Comparison of ENCODE assay signal across 8 mouse cellular contexts in the genomic region with DNA sequence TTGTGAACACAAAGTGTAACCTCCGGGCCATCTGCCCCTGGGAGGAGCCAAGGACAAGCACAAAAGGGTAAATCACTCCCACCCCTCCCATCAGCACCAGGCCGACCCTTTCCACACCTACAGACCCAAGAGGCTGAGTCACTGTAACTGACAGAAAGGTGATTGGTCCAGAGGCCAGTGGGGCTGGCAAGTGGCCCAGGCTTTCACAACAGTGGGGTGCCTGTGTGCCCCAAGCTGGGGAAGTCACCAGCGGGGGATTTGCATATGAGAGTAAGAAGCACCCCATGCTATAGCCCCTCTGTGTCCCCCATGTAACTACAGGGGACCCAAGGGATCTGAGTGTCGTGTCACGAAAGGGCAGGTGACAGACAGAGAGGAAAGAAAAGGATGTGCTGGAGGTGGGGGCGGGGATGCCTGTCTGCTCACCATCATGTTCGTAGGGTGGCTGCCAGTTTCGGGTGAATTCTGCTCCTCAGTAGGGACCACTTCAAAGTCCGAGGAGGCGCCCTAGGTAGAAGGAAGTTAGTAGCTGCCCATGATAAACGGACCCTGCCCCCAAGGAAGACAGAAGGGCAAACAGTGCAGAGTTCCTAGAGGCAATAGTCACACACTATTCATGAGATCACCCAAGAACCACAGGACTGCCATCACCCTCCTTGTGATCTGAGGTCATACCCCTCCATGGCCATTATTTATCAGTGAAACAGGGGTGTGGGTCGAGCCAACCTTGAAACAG. TPM values are rescaled to one million over a fixed set of nuclear protein-coding genes. Genes with fewer than 3 reads are reported as not detected.
DNase-seq lines count a peak whose midpoint lies in the region; TF ChIP-seq lines count a peak whose summit lies in the region.

No protein-coding gene starts in this region.

- no peak for DNase-seq in heart, embryonic 10.5 days (ENCODE audit: low spot score)
- no peak for DNase-seq in heart, adult 2 months
- DNase-seq in 416B (ENCODE audit: low read depth): peak; percentile 92
- DNase-seq in adrenal gland, adult 2 months: peak; percentile 86
- DNase-seq in lung, adult 2 months: peak; percentile 58
- no peak for DNase-seq in layer of hippocampus, adult 9-10 months (ENCODE audit: low spot score)
- no peak for DNase-seq in right cerebral cortex, adult 2 months (ENCODE audit: low spot score in 2 of 2)
- DNase-seq in c-Kit-positive CD71-positive TER-119-positive erythroid progenitor cells, embryonic 14.5 days (ENCODE audit: low spot score): no peak

- 25% methylated on average over 12 of the region's 12 CpGs for WGBS in heart, embryonic 10.5 days
- 54% methylated on average over 12 of the region's 12 CpGs for WGBS in heart, adult 2 months
- WGBS in lung, adult 2 months: 42% methylated on average over 12 of the region's 12 CpGs

- no peak overlapping the region for H3K4me3 ChIP-seq in heart, embryonic 10.5 days
- H3K4me3 ChIP-seq in heart, adult 2 months: no peak overlapping the region
- no peak overlapping the region for H3K4me3 ChIP-seq in lung, adult 2 months (replicated peaks; ENCODE audit: extremely low read depth, low read depth, low read length)

- no peaks in the 10 kb centered on the region for H3K9me3 ChIP-seq in heart, embryonic 10.5 days

- no peak for TF ChIP-seq CTCF in heart, adult 2 months (IDR thresholded peaks at IDR 0.05)
- TF ChIP-seq CTCF in lung, adult 2 months (IDR thresholded peaks at IDR 0.05; ENCODE audit: insufficient read depth, low read length): no peak

- H3K36me3 ChIP-seq in heart, embryonic 10.5 days: peaks cover 73% of the 10 kb centered on the region
- no peaks in the 10 kb centered on the region for H3K36me3 ChIP-seq in heart, adult 2 months (ENCODE audit: control insufficient read depth, insufficient read depth, low read length)

- no peak for TF ChIP-seq EP300 in heart, adult 2 months (IDR thresholded peaks at IDR 0.05; ENCODE audit: insufficient read depth, low read depth, low read length)

- intact Hi-C loops in heart, adult 2 months (cut with DNase I): no loop called here

- peak overlapping the region; percentile 56; the same call in 1 of the 2 replicates for H3K27ac ChIP-seq in heart, embryonic 10.5 days
- H3K27ac ChIP-seq in heart, adult 2 months: no peak overlapping the region

- peaks cover 48% of the 10 kb centered on the region for H3K4me1 ChIP-seq in heart, embryonic 10.5 days
- peaks cover 3% of the 10 kb centered on the region for H3K4me1 ChIP-seq in heart, adult 2 months (ENCODE audit: control insufficient read depth, insufficient read depth, low read length)
- H3K4me1 ChIP-seq in lung, adult 2 months (ENCODE audit: control insufficient read depth, insufficient read depth, low read length): peaks cover 2% of the 10 kb centered on the region; the same call in 1 of the 2 replicates

- TF ChIP-seq POLR2A in heart, adult 2 months (IDR thresholded peaks at IDR 0.05; ENCODE audit: insufficient read depth, low read depth, low read length): no peak
- no peak for TF ChIP-seq POLR2A in lung, adult 2 months (IDR thresholded peaks at IDR 0.05; ENCODE audit: borderline replicate concordance, extremely low read depth, low read depth, low read length)

- no peaks in the 10 kb centered on the region for H3K79me2 ChIP-seq in heart, adult 2 months (replicated peaks; ENCODE audit: control insufficient read depth, insufficient read depth, low read length)

- H3K27me3 ChIP-seq in heart, embryonic 10.5 days (ENCODE audit: insufficient read depth, poor library complexity, severe bottlenecking): no peaks in the 10 kb centered on the region
- H3K27me3 ChIP-seq in heart, adult 2 months (ENCODE audit: control insufficient read depth, insufficient read depth, low read length): no peaks in the 10 kb centered on the region

- no peak overlapping the region for H3K9ac ChIP-seq in heart, adult 2 months (ENCODE audit: low read depth, low read length)

RNA-seq across cellular contexts. Expression of a gene that starts 26.5 kb away (rescaled TPM):
- polyA plus RNA-seq in heart, embryonic 10.5 days (2016; fragmentation: Nextera tagmentation; extraction: Ambion mirVana): 22.7 and 23.7 TPM in 2 replicates
- 10 to 100 TPM; 25.9 to 34.4 TPM for total RNA-seq in heart, adult 2 months (2021)
- polyA plus RNA-seq in heart, adult 2 months (2012; rRNA removed): 26.6 and 31.9 TPM in 2 replicates
- total RNA-seq in adrenal gland, adult 2 months (2021): 10 to 100 TPM; 82.2 to 88.8 TPM
- 59.0 and 63.6 TPM in 2 replicates for polyA plus RNA-seq in adrenal gland, adult 2 months (2012; rRNA removed)
- 43.9 and 47.2 TPM in 2 replicates for polyA plus RNA-seq in lung, adult 2 months (2012; rRNA removed)

RNA-seq across cellular contexts. Expression of a gene that starts 34.0 kb away (rescaled TPM):
- 1,153 and 1,643 TPM in 2 replicates for polyA plus RNA-seq in heart, embryonic 10.5 days (2016; fragmentation: Nextera tagmentation; extraction: Ambion mirVana)
- total RNA-seq in heart, adult 2 months (2021): 100 to 1,000 TPM; 219 to 246 TPM
- 362 and 401 TPM in 2 replicates for polyA plus RNA-seq in heart, adult 2 months (2012; rRNA removed)
- 100 to 1,000 TPM; 580 to 729 TPM for total RNA-seq in adrenal gland, adult 2 months (2021)
- 256 and 331 TPM in 2 replicates for polyA plus RNA-seq in adrenal gland, adult 2 months (2012; rRNA removed)
- 693 and 908 TPM in 2 replicates for polyA plus RNA-seq in lung, adult 2 months (2012; rRNA removed)

Comparison
In these comparisons a context has a peak if more than half of its experiments do, and no peak if none do; other contexts are left out.
1. DNase-seq: peak in 416B (single experiment), adrenal gland, adult 2 months (single experiment) and lung, adult 2 months (single experiment); none in heart, embryonic 10.5 days (single experiment), heart, adult 2 months (0 of 2), layer of hippocampus, adult 9-10 months (single experiment), right cerebral cortex, adult 2 months (0 of 2) and c-Kit-positive CD71-positive TER-119-positive erythroid progenitor cells, embryonic 14.5 days (single experiment).